Mouse (Mus musculus): ENCODE measurements at regions not wholly inside any gene's neighbourhood (a gene's known extent, or its start where the extent isn't known, plus 50 kb on each side); places are given as distances from the start of the nearest gene placed in this dataset.
"Not testable (repeated sequence)": the region's sequence is repeated elsewhere in the genome, so short reads cannot be mapped to it uniquely, and the experiment has no call there.

DNA sequence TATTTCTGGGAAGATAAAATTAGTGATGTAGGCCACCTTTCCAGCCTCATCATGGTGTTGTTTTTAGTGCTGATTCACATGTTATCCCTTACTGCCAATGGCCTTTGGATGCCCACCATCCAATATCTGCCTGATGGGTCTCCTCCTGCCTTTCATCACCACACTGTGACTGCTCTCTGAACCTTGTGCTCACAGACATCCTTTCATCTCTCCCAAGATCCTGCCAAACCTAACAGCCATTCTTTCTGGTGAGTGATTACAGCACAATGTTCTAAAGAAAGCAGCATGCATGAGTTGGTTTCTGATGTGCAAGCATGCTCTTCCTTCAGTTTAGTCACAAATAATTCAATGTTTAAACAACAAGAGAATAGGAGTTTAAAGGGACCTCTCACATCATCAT, 180.1 kb downstream of the Lyplal1 start:
- H3K4me3 ChIP-seq, result no peak overlapping the region
- H3K36me3 ChIP-seq (replicated peaks), result no peaks in the 10 kb centered on the region
- no peaks in the 10 kb centered on the region for H3K4me1 ChIP-seq
- no peak overlapping the region for H3K27ac ChIP-seq (replicated peaks)
- H3K27me3 ChIP-seq (replicated peaks; ENCODE audit: low read depth, poor library complexity, severe bottlenecking), result no peaks in the 10 kb centered on the region
- no peaks in the 10 kb centered on the region for H3K9me3 ChIP-seq
- no peak for DNase-seq (ENCODE audit: low spot score)

DNA sequence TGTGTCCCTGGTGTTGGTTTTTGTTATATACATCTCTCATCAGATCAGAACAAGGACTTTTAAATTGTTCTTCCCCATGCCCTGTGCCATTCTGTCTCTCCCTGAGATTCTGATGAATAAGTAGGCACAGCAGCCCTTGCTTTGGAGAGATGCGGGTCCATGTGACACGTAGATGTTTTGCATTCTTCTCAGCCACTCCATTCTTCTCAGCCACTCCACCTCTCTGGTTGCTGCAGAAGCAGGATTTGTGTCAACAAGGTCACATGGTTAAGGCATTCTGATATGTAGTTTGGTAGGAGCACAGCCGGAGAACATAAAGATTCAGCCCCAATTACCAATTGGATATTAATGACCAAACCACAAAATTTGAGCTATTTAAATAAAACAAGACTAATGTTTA, 177.2 kb downstream of the Lyplal1 start:
- Histone ChIP-seq H3K4me3 (no peak overlapping the region), H3K27ac (replicated peaks) (no peak overlapping the region), H3K9me3 (no peaks in the 10 kb centered on the region), H3K27me3 (replicated peaks; ENCODE audit: low read depth, poor library complexity, severe bottlenecking) (no peaks in the 10 kb centered on the region), H3K4me1 (0 out of 2 replicates have a peak, but pooled peaks cover 3% of the 10 kb centered on the region), H3K36me3 (replicated peaks) (no peaks in the 10 kb centered on the region)
- 82% methylated on average over 3 of the region's 3 CpGs for WGBS
- no peak for DNase-seq (ENCODE audit: low spot score)

DNA sequence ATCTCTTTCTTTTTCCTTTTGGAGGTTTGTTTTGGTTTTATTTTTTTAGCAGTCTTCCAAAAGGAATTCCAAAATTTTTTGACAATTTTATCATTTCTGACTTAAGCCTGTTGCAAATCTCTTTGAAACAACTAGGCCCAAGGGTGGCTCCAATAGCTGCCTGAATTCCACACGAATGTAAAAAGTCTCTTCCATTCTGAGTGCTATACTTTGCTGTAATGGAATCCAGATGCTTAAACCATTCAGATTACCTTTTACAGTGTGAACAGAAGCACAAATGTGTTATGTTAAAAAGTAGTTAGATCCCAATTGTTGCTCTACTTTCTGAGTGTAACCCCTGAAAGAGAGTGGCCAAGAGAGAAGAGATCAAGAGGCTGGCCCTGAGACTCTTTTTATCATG, 176.6 kb downstream of the Lyplal1 start:
- WGBS, result 39% methylated on average over 1 of the region's 1 CpGs
- H3K4me3 ChIP-seq, result no peak overlapping the region
- no peak for DNase-seq (ENCODE audit: low spot score)
- H3K9me3 ChIP-seq, result no peaks in the 10 kb centered on the region
- no peak overlapping the region for H3K27ac ChIP-seq (replicated peaks)
- no peaks in the 10 kb centered on the region for H3K36me3 ChIP-seq (replicated peaks)
- H3K4me1 ChIP-seq, result 0 out of 2 replicates have a peak, but pooled peaks cover 4% of the 10 kb centered on the region
- H3K27me3 ChIP-seq (replicated peaks; ENCODE audit: low read depth, poor library complexity, severe bottlenecking), result no peaks in the 10 kb centered on the region

DNA sequence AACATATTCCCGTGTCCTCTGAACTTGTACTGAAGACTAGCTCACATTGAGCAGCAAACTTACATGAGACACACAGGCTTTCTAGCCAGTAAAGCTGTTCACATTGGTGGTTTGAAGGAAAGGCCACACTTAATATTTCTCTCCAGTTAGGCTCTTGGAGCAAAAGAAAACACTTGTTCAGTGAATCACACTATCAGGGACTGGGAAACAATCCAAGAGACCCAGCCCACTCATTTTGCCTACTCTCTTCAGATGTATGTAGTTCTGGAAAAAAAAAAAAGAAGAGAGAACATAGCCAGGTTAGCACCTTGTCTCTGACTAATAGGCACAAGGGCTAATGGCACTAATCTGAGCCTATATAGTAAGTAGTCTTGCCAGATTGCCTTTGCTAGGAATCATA, 165.9 kb downstream of the Lyplal1 start:
- H3K4me3 ChIP-seq, result no peak overlapping the region
- 86% methylated on average over 1 of the region's 1 CpGs for WGBS
- no peaks in the 10 kb centered on the region for H3K27me3 ChIP-seq (replicated peaks; ENCODE audit: low read depth, poor library complexity, severe bottlenecking)
- no peak overlapping the region for H3K27ac ChIP-seq (replicated peaks)
- no peaks in the 10 kb centered on the region for H3K4me1 ChIP-seq
- H3K9me3 ChIP-seq, result no peaks in the 10 kb centered on the region
- DNase-seq (ENCODE audit: low spot score), result no peak
- H3K36me3 ChIP-seq (replicated peaks), result no peaks in the 10 kb centered on the region

DNA sequence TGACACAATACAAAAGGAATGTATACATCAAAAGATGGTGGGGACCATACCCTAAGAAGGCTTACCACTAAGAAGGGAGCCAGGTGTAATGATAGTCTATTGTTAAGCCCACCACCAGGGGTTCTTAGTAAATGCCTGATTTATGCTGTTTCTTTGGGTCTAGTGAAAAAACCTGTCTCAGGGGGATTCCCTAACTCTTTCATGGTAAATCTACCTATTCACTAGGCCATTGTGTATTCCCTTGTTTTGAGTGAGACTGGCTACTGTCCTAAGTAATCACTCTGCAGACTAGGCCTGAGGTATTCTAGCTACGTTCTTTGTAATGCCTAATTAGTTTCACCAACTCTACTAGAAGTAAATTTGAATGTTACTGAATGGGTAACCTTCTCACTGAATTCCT, 161.3 kb downstream of the Lyplal1 start:
- not testable (repeated sequence) for H3K4me1 ChIP-seq; H3K9me3 ChIP-seq; H3K27ac ChIP-seq (replicated peaks); H3K4me3 ChIP-seq; H3K36me3 ChIP-seq (replicated peaks); H3K27me3 ChIP-seq (replicated peaks; ENCODE audit: low read depth, poor library complexity, severe bottlenecking); DNase-seq (ENCODE audit: low spot score)
- WGBS, result 32% methylated on average over 1 of the region's 1 CpGs

DNA sequence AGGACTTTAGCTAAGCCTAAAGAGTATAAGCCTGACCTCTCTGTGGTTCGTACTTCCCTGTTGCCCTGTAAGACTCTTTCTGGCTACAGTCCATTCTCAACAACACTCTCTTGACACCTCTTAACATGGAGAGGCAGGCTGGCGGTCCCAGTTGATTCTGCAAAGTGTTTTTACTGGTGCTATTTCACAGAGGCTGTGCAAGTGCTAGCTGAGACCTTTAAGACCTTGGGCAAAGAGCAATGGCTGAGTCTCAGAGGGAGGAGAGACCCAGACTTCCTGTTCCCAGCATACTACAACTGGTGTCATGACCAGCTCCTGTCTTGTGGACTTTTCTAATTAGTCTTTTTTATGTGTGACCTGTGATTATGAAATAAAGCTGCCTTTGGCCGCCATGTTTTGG, 159.6 kb downstream of the Lyplal1 start:
- no peaks in the 10 kb centered on the region for H3K36me3 ChIP-seq (replicated peaks)
- WGBS, result 81% methylated on average over 3 of the region's 3 CpGs
- no peaks in the 10 kb centered on the region for H3K9me3 ChIP-seq

DNA sequence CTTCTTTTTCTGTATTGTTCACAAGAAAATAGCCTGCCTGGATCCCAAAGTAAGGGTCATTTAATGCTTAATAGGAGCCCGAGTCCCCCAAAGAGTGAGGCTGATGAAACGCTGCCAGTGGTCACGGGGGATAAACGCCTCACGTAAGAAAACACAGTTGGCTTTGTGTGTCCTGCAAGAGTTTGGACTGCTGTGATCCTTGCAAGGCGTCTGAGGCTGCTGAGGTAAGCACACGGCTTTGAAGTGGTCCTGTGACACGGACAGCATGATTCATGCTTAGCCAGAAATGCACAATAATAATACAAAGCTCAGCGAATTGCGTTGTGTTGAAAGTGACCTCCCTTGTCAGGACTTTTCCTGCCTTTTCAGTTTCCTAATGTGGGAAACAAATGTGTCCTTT, 158.8 kb downstream of the Lyplal1 start:
- H3K27ac ChIP-seq (replicated peaks), result peak overlapping the region; percentile 44
- 59% methylated on average over 10 of the region's 10 CpGs for WGBS
- peak; percentile 9 for DNase-seq (ENCODE audit: low spot score)
- H3K9me3 ChIP-seq, result no peaks in the 10 kb centered on the region
- H3K27me3 ChIP-seq (replicated peaks; ENCODE audit: low read depth, poor library complexity, severe bottlenecking), result no peaks in the 10 kb centered on the region
- H3K36me3 ChIP-seq (replicated peaks), result no peaks in the 10 kb centered on the region
- peaks cover 3% of the 10 kb centered on the region for H3K4me1 ChIP-seq
- no peak overlapping the region for H3K4me3 ChIP-seq

More for the DNA sequence above, 159.6 kb downstream of the Lyplal1 start:
- no peak overlapping the region for H3K4me3 ChIP-seq
- H3K4me1 ChIP-seq, result peaks cover 3% of the 10 kb centered on the region
- H3K27me3 ChIP-seq (replicated peaks; ENCODE audit: low read depth, poor library complexity, severe bottlenecking), result no peaks in the 10 kb centered on the region
- DNase-seq (ENCODE audit: low spot score), result no peak
- no peak overlapping the region for H3K27ac ChIP-seq (replicated peaks)

DNA sequence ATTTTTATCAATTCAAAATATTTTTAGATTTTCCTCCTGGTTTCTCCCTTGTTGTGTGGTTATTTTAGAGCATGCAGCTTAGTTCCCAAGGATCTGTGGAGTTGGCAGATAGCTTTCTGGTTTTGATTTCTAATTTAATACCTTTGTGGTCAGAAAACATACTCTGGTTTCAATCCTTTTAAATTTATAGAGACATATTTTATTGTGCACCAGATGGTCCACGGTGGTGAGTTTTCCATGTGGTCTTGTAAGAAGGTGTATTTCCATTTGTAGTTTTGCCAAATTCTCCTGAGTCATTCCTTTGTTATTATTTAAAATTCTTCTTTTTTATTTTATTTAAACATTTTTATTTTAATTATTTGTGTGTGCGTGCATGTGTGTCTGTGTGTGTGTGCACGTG, 154.5 kb downstream of the Lyplal1 start:
- Histone ChIP-seq H3K27ac (replicated peaks) (no peak overlapping the region), H3K4me3 (no peak overlapping the region), H3K36me3 (replicated peaks) (no peaks in the 10 kb centered on the region), H3K9me3 (no peaks in the 10 kb centered on the region), H3K4me1 (peaks cover 3% of the 10 kb centered on the region), H3K27me3 (replicated peaks; ENCODE audit: low read depth, poor library complexity, severe bottlenecking) (no peaks in the 10 kb centered on the region)
- 89% methylated on average over 3 of the region's 3 CpGs for WGBS
- DNase-seq (ENCODE audit: low spot score), result no peak

DNA sequence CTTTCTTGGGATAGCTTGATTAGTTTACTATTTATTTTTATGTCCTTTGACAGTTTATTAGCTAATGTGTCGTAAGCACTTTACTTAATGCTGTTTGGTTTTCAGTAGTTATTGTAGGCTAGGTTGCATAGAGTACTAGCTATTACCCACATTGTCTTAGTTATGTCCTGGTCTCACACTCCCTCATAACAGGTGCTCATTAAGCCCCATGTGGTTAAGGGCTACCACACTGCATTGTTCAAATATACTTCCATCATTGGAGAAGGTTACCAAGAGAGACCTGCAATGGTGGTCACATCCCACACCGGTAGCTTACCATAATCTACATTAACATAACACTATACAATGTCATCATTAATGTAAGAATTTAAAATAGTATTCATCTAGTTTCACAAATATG, 153.3 kb downstream of the Lyplal1 start:
- H3K9me3 ChIP-seq, result no peaks in the 10 kb centered on the region
- no peaks in the 10 kb centered on the region for H3K27me3 ChIP-seq (replicated peaks; ENCODE audit: low read depth, poor library complexity, severe bottlenecking)
- no peak for DNase-seq (ENCODE audit: low spot score)
- no peak overlapping the region for H3K27ac ChIP-seq (replicated peaks)
- peaks cover 4% of the 10 kb centered on the region; the same call in 1 of the 2 replicates for H3K4me1 ChIP-seq
- H3K4me3 ChIP-seq, result no peak overlapping the region
- H3K36me3 ChIP-seq (replicated peaks), result no peaks in the 10 kb centered on the region
- WGBS, result 94% methylated on average over 2 of the region's 2 CpGs

DNA sequence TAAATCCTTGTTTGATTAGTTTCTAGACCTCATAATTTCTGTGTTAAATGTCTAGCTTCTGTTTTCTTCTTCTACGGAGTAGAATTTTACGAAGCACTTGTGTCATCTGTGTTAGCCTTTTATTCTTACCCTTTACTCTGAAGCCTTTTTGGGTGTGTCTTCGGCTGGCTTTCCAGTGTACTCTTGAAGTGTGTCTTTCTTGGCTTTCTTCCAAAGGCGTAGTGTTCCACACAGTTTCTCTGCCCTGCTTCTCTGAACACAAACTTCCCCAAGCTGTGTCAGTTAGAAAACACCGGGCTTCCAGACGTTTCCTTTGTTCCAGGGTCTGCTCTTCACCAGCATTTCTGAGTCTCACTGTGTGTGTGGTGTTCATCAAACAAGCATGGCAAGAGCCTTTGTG, 152.7 kb downstream of the Lyplal1 start:
- Histone ChIP-seq H3K36me3 (replicated peaks) (no peaks in the 10 kb centered on the region), H3K4me3 (no peak overlapping the region), H3K27ac (replicated peaks) (no peak overlapping the region; the same call in 1 of the 2 replicates), H3K4me1 (peaks cover 7% of the 10 kb centered on the region; the same call in 1 of the 2 replicates), H3K9me3 (no peaks in the 10 kb centered on the region), H3K27me3 (replicated peaks; ENCODE audit: low read depth, poor library complexity, severe bottlenecking) (no peaks in the 10 kb centered on the region)
- WGBS, result 88% methylated on average over 6 of the region's 6 CpGs
- no peak for DNase-seq (ENCODE audit: low spot score)

DNA sequence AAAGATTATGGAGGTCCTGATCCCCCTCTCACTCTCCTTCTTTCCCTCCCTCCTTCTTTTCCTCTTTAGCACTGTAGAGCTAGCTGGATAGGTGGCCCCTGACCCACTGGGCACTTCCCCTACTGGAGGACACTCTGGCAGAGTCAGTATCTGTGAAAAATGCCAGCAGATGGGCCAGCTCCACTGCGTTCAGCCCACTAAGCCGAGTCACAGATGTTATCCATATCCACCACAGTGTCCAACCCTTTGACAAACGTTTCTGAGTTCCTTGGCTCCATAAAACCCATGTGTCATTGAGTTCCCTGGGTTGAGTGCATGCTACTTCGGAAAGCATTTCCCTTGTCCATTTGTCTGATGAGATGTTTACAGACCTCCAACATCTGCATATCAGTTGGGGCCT, 149.9 kb downstream of the Lyplal1 start:
- H3K9me3 ChIP-seq, result no peaks in the 10 kb centered on the region
- DNase-seq (ENCODE audit: low spot score), result no peak
- H3K4me3 ChIP-seq, result no peak overlapping the region
- WGBS, result 89% methylated on average over 4 of the region's 4 CpGs
- no peaks in the 10 kb centered on the region for H3K36me3 ChIP-seq (replicated peaks)
- peaks cover 7% of the 10 kb centered on the region; the same call in 1 of the 2 replicates for H3K4me1 ChIP-seq
- H3K27me3 ChIP-seq (replicated peaks; ENCODE audit: low read depth, poor library complexity, severe bottlenecking), result no peaks in the 10 kb centered on the region
- no peak overlapping the region for H3K27ac ChIP-seq (replicated peaks)

DNA sequence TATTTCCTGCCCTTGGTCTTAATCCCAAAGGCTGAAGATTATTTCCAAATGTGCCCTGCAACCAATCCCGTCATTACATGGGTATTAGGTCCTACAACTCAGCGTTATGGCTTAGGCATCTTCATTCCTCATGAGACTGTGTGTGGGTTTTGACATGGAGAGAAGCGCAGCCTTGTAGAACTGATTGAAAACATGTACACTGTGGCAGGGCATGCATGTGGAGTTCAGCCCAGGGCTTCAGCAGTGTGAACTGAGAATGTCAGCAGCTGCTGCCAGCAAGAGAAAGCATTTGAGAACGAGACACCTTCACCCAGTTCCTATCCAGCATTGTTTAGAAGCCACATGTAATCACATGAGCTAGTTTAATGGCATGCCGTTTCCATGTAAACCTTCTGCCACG, 149.3 kb downstream of the Lyplal1 start:
- no peak for DNase-seq (ENCODE audit: low spot score)
- H3K4me3 ChIP-seq, result no peak overlapping the region
- no peaks in the 10 kb centered on the region for H3K36me3 ChIP-seq (replicated peaks)
- peaks cover 7% of the 10 kb centered on the region; the same call in 1 of the 2 replicates for H3K4me1 ChIP-seq
- no peaks in the 10 kb centered on the region for H3K27me3 ChIP-seq (replicated peaks; ENCODE audit: low read depth, poor library complexity, severe bottlenecking)
- no peaks in the 10 kb centered on the region for H3K9me3 ChIP-seq
- 79% methylated on average over 6 of the region's 6 CpGs for WGBS
- H3K27ac ChIP-seq (replicated peaks), result no peak overlapping the region

DNA sequence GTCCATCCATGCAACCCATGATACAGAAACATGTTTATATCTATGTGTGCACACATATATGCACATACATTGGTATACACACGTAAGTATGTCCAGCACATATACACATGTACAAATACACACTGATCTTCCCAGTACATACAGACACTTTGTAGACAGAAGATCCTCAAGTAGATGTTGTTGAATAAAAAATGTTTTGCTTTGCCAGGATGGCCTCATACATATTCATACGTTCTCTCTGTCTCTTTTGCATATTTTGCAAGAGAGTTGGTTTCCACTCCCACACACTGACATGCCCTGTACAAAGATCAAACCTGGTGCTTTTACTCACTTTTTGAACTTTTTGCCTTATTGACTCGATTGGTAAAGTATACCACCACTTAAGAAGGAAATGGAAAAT, 148.5 kb downstream of the Lyplal1 start:
- DNase-seq (ENCODE audit: low spot score), result no peak
- 84% methylated on average over 3 of the region's 3 CpGs for WGBS
- Histone ChIP-seq H3K27me3 (replicated peaks; ENCODE audit: low read depth, poor library complexity, severe bottlenecking) (no peaks in the 10 kb centered on the region), H3K27ac (replicated peaks) (no peak overlapping the region), H3K4me1 (peaks cover 7% of the 10 kb centered on the region; the same call in 1 of the 2 replicates), H3K4me3 (no peak overlapping the region), H3K9me3 (no peaks in the 10 kb centered on the region), H3K36me3 (replicated peaks) (no peaks in the 10 kb centered on the region)

DNA sequence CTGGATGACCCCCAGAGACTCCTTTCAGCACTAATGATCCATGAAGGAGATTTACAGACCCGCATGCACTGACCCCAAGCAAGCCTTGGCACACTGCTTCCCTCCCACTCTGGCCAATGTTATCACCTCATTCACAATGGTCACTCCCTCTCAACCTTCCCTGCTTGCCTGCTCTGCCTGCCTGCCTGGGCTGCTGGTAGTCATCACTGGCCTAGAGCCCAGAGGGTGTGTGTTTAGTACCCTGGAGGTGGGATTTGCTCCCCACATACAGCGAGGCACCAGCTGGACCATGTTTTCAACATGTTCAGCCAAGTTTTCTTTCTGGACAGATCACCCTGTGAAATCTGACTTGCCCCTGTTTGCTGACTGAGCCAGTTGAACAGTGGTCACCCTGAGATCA, 147.9 kb downstream of the Lyplal1 start:
- no peak overlapping the region for H3K4me3 ChIP-seq
- no peaks in the 10 kb centered on the region for H3K27me3 ChIP-seq (replicated peaks; ENCODE audit: low read depth, poor library complexity, severe bottlenecking)
- H3K9me3 ChIP-seq, result no peaks in the 10 kb centered on the region
- H3K4me1 ChIP-seq, result peaks cover 7% of the 10 kb centered on the region; the same call in 1 of the 2 replicates
- no peak for DNase-seq (ENCODE audit: low spot score)
- no peaks in the 10 kb centered on the region for H3K36me3 ChIP-seq (replicated peaks)
- 55% methylated on average over 2 of the region's 2 CpGs for WGBS
- no peak overlapping the region for H3K27ac ChIP-seq (replicated peaks)

All from embryonic facial prominence, embryonic 10.5 days (tissue).